Mouse (Mus musculus): Measurements from ENCODE around the gene Irs3.
A peak's percentile ranks its signal among the peaks of the same experiment; 100 is the strongest.

The Irs3 gene

GRCm38 (mm10) chr5:137656977-137657376, 11.5 kb upstream of the Irs3 start:
- peak; percentile 97 for DNase-seq (ENCODE audit: low spot score)

GRCm38 (mm10) chr5:137654746-137655145, 9.2 kb upstream of the Irs3 start:
- no peak for DNase-seq (ENCODE audit: low spot score)

GRCm38 (mm10) chr5:137653366-137653765, 7.9 kb upstream of the Irs3 start:
- DNase-seq (ENCODE audit: low spot score) = no peak

- peak; percentile 93 for DNase-seq (ENCODE audit: low spot score)
Measured at GRCm38 (mm10) chr5:137652474-137652873, 7.0 kb upstream of the Irs3 start.

GRCm38 (mm10) chr5:137649669-137650571, 4.4 kb upstream of the Irs3 start:
- peak; percentile 77 for DNase-seq (ENCODE audit: low spot score)

- DNase-seq (ENCODE audit: low spot score) = peak; percentile 58
Measured at GRCm38 (mm10) chr5:137649251-137649650, 3.7 kb upstream of the Irs3 start.

GRCm38 (mm10) chr5:137647827-137648601, 2.5 kb upstream of the Irs3 start:
- no peak for DNase-seq (ENCODE audit: low spot score)

GRCm38 (mm10) chr5:137645091-137645651, 343 bp downstream of the Irs3 start:
- DNase-seq (ENCODE audit: low spot score) = no peak

- no peak for DNase-seq (ENCODE audit: low spot score)
Measured at GRCm38 (mm10) chr5:137644484-137644883, 1.0 kb downstream of the Irs3 start.

- no peak for DNase-seq (ENCODE audit: low spot score)
Measured at GRCm38 (mm10) chr5:137642886-137643285, 2.6 kb downstream of the Irs3 start.

GRCm38 (mm10) chr5:137641054-137641453, 4.5 kb downstream of the Irs3 start, which contains the start of gene Sap25:
Gene Sap25 (plus strand): TSS chr5:137641334.
- no peak for DNase-seq (ENCODE audit: low spot score)

- DNase-seq (ENCODE audit: low spot score) = no peak
Measured at GRCm38 (mm10) chr5:137639472-137639871, 6.0 kb downstream of the Irs3 start.

- no peak for DNase-seq (ENCODE audit: low spot score)
Measured at GRCm38 (mm10) chr5:137633397-137634084, 12.0 kb downstream of the Irs3 start.

- no peak for DNase-seq (ENCODE audit: low spot score)
Measured at GRCm38 (mm10) chr5:137631591-137631990, 13.9 kb downstream of the Irs3 start.

GRCm38 (mm10) chr5:137631171-137631570, 14.3 kb downstream of the Irs3 start:
- no peak for DNase-seq (ENCODE audit: low spot score)

GRCm38 (mm10) chr5:137630602-137631001, 14.9 kb downstream of the Irs3 start:
- peak; percentile 28 for DNase-seq (ENCODE audit: low spot score)

GRCm38 (mm10) chr5:137629906-137630545, 15.5 kb downstream of the Irs3 start:
- DNase-seq (ENCODE audit: low spot score) = no peak

- no peak for DNase-seq (ENCODE audit: low spot score)
Measured at GRCm38 (mm10) chr5:137629306-137629721, 16.2 kb downstream of the Irs3 start.

- peak; percentile 100 for DNase-seq (ENCODE audit: low spot score)
Measured at GRCm38 (mm10) chr5:137628498-137629305, 16.8 kb downstream of the Irs3 start, which contains the start of the genes Fbxo24, Lrch4 and Gm20605. Gene Fbxo24 (minus strand): TSS chr5:137629002. Gene Lrch4 (plus strand): TSS chr5:137629121. Gene Gm20605 (plus strand): TSS chr5:137629175.

GRCm38 (mm10) chr5:137627991-137628390, 17.5 kb downstream of the Irs3 start:
- DNase-seq (ENCODE audit: low spot score) = peak; percentile 57
